Mouse (Mus musculus) MEL (cell line): ENCODE data around the gene B3gntl1. TPM values are rescaled to one million over a fixed set of nuclear protein-coding genes. Genes with fewer than 3 reads are reported as not detected.

ENCODE experiments used
- DNase-seq: peaks from one replicate; pipeline ENCODE4 v3.0.0; 2011; ENCODE audit warnings: low read depth, low spot score
- H3K27ac ChIP-seq: 2 replicates; pipeline ENCODE4 v1.5.1; 2012; ENCODE audit warnings: low read depth, mild to moderate bottlenecking, control low read depth, low read length, moderate library complexity; ENCODE audit not compliant: control insufficient read depth
- H3K27me3 ChIP-seq, 2 experiments: fragments of 150-350 bp in 1 of 2; sonication (generic) in 1 of 2; 2 replicates each; pipeline ENCODE4 v1.6.1; 2012; ENCODE audit warnings: low read length in 2 of 2, mild to moderate bottlenecking in 2 of 2, improper control_type of control experiment in 1 of 2, moderate library complexity in 1 of 2; ENCODE audit not compliant: insufficient read depth in 2 of 2, control insufficient read depth in 1 of 2
- H3K36me3 ChIP-seq, 2 experiments: 2 replicates each; pipeline ENCODE4 v1.6.1; 2012 to 2014; ENCODE audit warnings: low read length in 2 of 2, improper control_type of control experiment in 1 of 2, inconsistent platforms in 1 of 2, mild to moderate bottlenecking in 1 of 2; ENCODE audit not compliant: insufficient read depth in 2 of 2, control insufficient read depth in 1 of 2
- H3K4me1 ChIP-seq, 2 experiments: fragments of 150-350 bp in 1 of 2; sonication (generic) in 1 of 2; 2 replicates each; pipeline ENCODE4 v1.6.1; 2012; ENCODE audit warnings: low read length in 2 of 2, improper control_type of control experiment in 1 of 2, mild to moderate bottlenecking in 1 of 2; ENCODE audit not compliant: insufficient read depth in 2 of 2, control insufficient read depth in 1 of 2
- H3K4me3 ChIP-seq, 2 experiments: fragments of 150-350 bp in 1 of 2; sonication (generic) in 1 of 2; 2 replicates each; pipeline ENCODE4 v1.5.1; 2012; ENCODE audit warnings: low read depth in 2 of 2, low read length in 2 of 2, mild to moderate bottlenecking in 2 of 2, moderate library complexity in 2 of 2, control low read depth in 1 of 2, improper control_type of control experiment in 1 of 2; ENCODE audit not compliant: control insufficient read depth in 1 of 2, insufficient read depth in 1 of 2
- H3K79me2 ChIP-seq: 2 replicates; pipeline ENCODE4 v1.6.1; 2012; ENCODE audit warnings: mild to moderate bottlenecking, low read length, moderate library complexity; ENCODE audit not compliant: control insufficient read depth, poor library complexity, insufficient read depth
- H3K9ac ChIP-seq: 2 replicates; pipeline ENCODE4 v1.6.1; 2012; ENCODE audit warnings: low read depth, mild to moderate bottlenecking, control low read depth, low read length, moderate library complexity; ENCODE audit not compliant: control insufficient read depth, poor library complexity, severe bottlenecking
- H3K9me3 ChIP-seq: fragments of 150-350 bp; sonication (generic); replicated peaks from 2 replicates; pipeline ENCODE4 v1.6.1; 2012; ENCODE audit warnings: mild to moderate bottlenecking, low read length, improper control_type of control experiment, moderate library complexity; ENCODE audit not compliant: insufficient read depth
- BHLHE40 ChIP-seq: IDR thresholded peaks from 2 replicates; pipeline ENCODE4 v1.6.1; 2012; ENCODE audit warnings: low read depth, mild to moderate bottlenecking, inconsistent platforms, low read length, improper control_type of control experiment, borderline replicate concordance
- CHD2 ChIP-seq: IDR thresholded peaks from 2 replicates; pipeline ENCODE4 v1.6.1; 2011; ENCODE audit warnings: low read length, improper control_type of control experiment
- CTCF ChIP-seq, 3 experiments: IDR thresholded peaks in 2 of 3; conservative IDR thresholded peaks in 1 of 3; 2 replicates each; pipeline ENCODE4 v1.5.1; 2011 to 2012; ENCODE audit warnings: low read length in 3 of 3, low read depth in 2 of 3, mild to moderate bottlenecking in 2 of 3, improper control_type of control experiment in 1 of 3, inconsistent platforms in 1 of 3, mixed read lengths in 1 of 3, moderate library complexity in 1 of 3; ENCODE audit not compliant: control insufficient read depth in 1 of 3, insufficient read depth in 1 of 3, poor library complexity in 1 of 3, severe bottlenecking in 1 of 3
- E2F4 ChIP-seq: IDR thresholded peaks from 2 replicates; pipeline ENCODE4 v1.6.1; 2011; ENCODE audit warnings: low read depth, low read length, improper control_type of control experiment, borderline replicate concordance
- EP300 ChIP-seq, 2 experiments: IDR thresholded peaks; 2 replicates each; pipeline ENCODE4 v1.6.1; 2011; ENCODE audit warnings: improper control_type of control experiment in 2 of 2, low read length in 2 of 2, low read depth in 1 of 2, mild to moderate bottlenecking in 1 of 2
- GATA1 ChIP-seq: IDR thresholded peaks from 2 replicates; pipeline ENCODE4 v1.6.1; 2011; ENCODE audit warnings: low read depth, low read length, improper control_type of control experiment
- HCFC1 ChIP-seq: IDR thresholded peaks from 2 replicates; pipeline ENCODE4 v1.6.1; 2012; ENCODE audit warnings: low read depth, mild to moderate bottlenecking, inconsistent platforms, low read length, improper control_type of control experiment, moderate library complexity
- JUND ChIP-seq: IDR thresholded peaks from 2 replicates; pipeline ENCODE4 v1.6.1; 2011; ENCODE audit warnings: low read depth, mild to moderate bottlenecking, improper control_type of control experiment, low read length
- KAT2A ChIP-seq: conservative IDR thresholded peaks from 2 replicates; pipeline ENCODE4 v1.6.1; 2012; ENCODE audit warnings: low read depth, low read length, improper control_type of control experiment, inconsistent platforms
- MAFK ChIP-seq: IDR thresholded peaks from 2 replicates; pipeline ENCODE4 v1.6.1; 2011; ENCODE audit warnings: low read depth, mild to moderate bottlenecking, low read length, improper control_type of control experiment, borderline replicate concordance
- MAX ChIP-seq: IDR thresholded peaks from 2 replicates; pipeline ENCODE4 v1.6.1; 2011; ENCODE audit warnings: low read length, improper control_type of control experiment
- MEF2A ChIP-seq: IDR thresholded peaks from 2 replicates; pipeline ENCODE4 v1.6.1; 2014; ENCODE audit warnings: low read depth, mild to moderate bottlenecking, inconsistent platforms, low read length, improper control_type of control experiment; ENCODE audit not compliant: poor library complexity, insufficient replicate concordance, severe bottlenecking; ENCODE audit errors: extremely low read depth
- NELFE ChIP-seq: IDR thresholded peaks from 2 replicates; pipeline ENCODE4 v1.6.1; 2011; ENCODE audit warnings: low read depth, low read length, improper control_type of control experiment
- NRF1 ChIP-seq: IDR thresholded peaks from 2 replicates; pipeline ENCODE4 v1.6.1; 2014; ENCODE audit warnings: low read depth, mild to moderate bottlenecking, inconsistent platforms, low read length, improper control_type of control experiment, moderate library complexity; ENCODE audit not compliant: poor library complexity, insufficient read depth, severe bottlenecking
- POLR2A ChIP-seq, 2 experiments: IDR thresholded peaks; 2 replicates each; pipeline ENCODE4 v1.6.1; 2011 to 2012; ENCODE audit warnings: low read length in 2 of 2, mild to moderate bottlenecking in 2 of 2, control low read depth in 1 of 2, improper control_type of control experiment in 1 of 2, low read depth in 1 of 2, moderate library complexity in 1 of 2; ENCODE audit not compliant: control insufficient read depth in 1 of 2, insufficient read depth in 1 of 2, poor library complexity in 1 of 2
- POLR2AphosphoS2 ChIP-seq: IDR thresholded peaks from 2 replicates; pipeline ENCODE4 v1.6.1; 2011; ENCODE audit warnings: low read length, improper control_type of control experiment
- POLR2AphosphoS5 ChIP-seq: IDR thresholded peaks from 2 replicates; pipeline ENCODE4 v1.6.1; 2012; ENCODE audit warnings: low read depth, borderline replicate concordance, mild to moderate bottlenecking, inconsistent platforms, low read length, moderate library complexity, mixed read lengths
- RAD21 ChIP-seq: IDR thresholded peaks from 2 replicates; pipeline ENCODE4 v1.6.1; 2011; ENCODE audit warnings: mild to moderate bottlenecking, low read depth, low read length, improper control_type of control experiment
- RCOR1 ChIP-seq: IDR thresholded peaks from 2 replicates; pipeline ENCODE4 v1.6.1; 2012; ENCODE audit warnings: low read depth, mild to moderate bottlenecking, inconsistent platforms, low read length, improper control_type of control experiment
- SIN3A ChIP-seq: IDR thresholded peaks from 2 replicates; pipeline ENCODE4 v1.6.1; 2012; ENCODE audit warnings: low read length, improper control_type of control experiment, inconsistent platforms
- UBTF ChIP-seq: IDR thresholded peaks from 2 replicates; pipeline ENCODE4 v1.6.1; 2012; ENCODE audit warnings: low read depth, mild to moderate bottlenecking, inconsistent platforms, low read length, improper control_type of control experiment, moderate library complexity, borderline replicate concordance; ENCODE audit not compliant: insufficient read depth
- USF1 ChIP-seq: IDR thresholded peaks from 2 replicates; pipeline ENCODE4 v1.6.1; 2014; ENCODE audit warnings: low read depth, mild to moderate bottlenecking, inconsistent platforms, low read length, improper control_type of control experiment, moderate library complexity
- USF2 ChIP-seq, 2 experiments: IDR thresholded peaks; 2 replicates each; pipeline ENCODE4 v1.6.1; 2011 to 2012; ENCODE audit warnings: improper control_type of control experiment in 2 of 2, low read length in 2 of 2, borderline replicate concordance in 1 of 2, inconsistent platforms in 1 of 2, low read depth in 1 of 2, mild to moderate bottlenecking in 1 of 2; ENCODE audit not compliant: insufficient read depth in 1 of 2
- ZC3H11A ChIP-seq: IDR thresholded peaks from 2 replicates; pipeline ENCODE4 v1.6.1; 2012; ENCODE audit warnings: low read depth, mild to moderate bottlenecking, inconsistent platforms, low read length, improper control_type of control experiment
- ZKSCAN1 ChIP-seq: IDR thresholded peaks from 2 replicates; pipeline ENCODE4 v1.6.1; 2012; ENCODE audit warnings: low read depth, mild to moderate bottlenecking, inconsistent platforms, low read length, improper control_type of control experiment, moderate library complexity
- ZMIZ1 ChIP-seq: IDR thresholded peaks from 2 replicates; pipeline ENCODE4 v1.6.1; 2012; ENCODE audit warnings: low read depth, mild to moderate bottlenecking, inconsistent platforms, low read length, improper control_type of control experiment, moderate library complexity
- ZNF384 ChIP-seq: IDR thresholded peaks from 2 replicates; pipeline ENCODE4 v1.6.1; 2012; ENCODE audit warnings: low read depth, mild to moderate bottlenecking, inconsistent platforms, low read length, improper control_type of control experiment
- polyA plus RNA-seq, 2 experiments: library from polyadenylated mRNA; stranded (reverse) in 1 of 2; unstranded in 1 of 2; fragments of >175 nt in 1 of 2; fragments of >200 nt in 1 of 2; gene quantifications; 2 replicates each; pipeline versions ENCODE4 v1.2.1 to v1.2.4; 2012; ENCODE audit warnings: low replicate concordance in 2 of 2, low read depth in 1 of 2; ENCODE audit not compliant: insufficient read length in 2 of 2, insufficient read depth in 1 of 2, missing spikeins in 1 of 2
- total RNA-seq: library from RNA; depleted of rRNA; stranded (reverse); fragments of 300-350 nt; gene quantifications from 2 replicates; pipeline ENCODE4 v1.2.3, GENCODE M21; 2012

B3gntl1 gene
- total and polyA plus RNA-seq, 3 experiments: 4.7 to 5.6 TPM; not detected in 1

- Histone ChIP-seq H3K36me3 (no peaks in the 10 kb centered on the region), H3K27ac (no peak overlapping the region), H3K79me2 (no peaks in the 10 kb centered on the region), H3K27me3 (peaks cover 4 to 5% of the 10 kb centered on the region in 2 experiments)
- TF ChIP-seq HCFC1: no peak
- no peak for TF ChIP-seq JUND
- no peak for TF ChIP-seq MEF2A
- TF ChIP-seq ZMIZ1: no peak
- no peak for TF ChIP-seq ZC3H11A
- TF ChIP-seq CTCF (IDR thresholded peaks at IDR 0.05 in 2 of 3, conservative IDR thresholded peaks at IDR 0.05 in 1 of 3; ENCODE audit: control insufficient read depth in 1 of 3, insufficient read depth in 1 of 3, low read depth in 2 of 3, low read length in 3 of 3, poor library complexity in 1 of 3, severe bottlenecking in 1 of 3): no peak
- TF ChIP-seq BHLHE40: no peak
- TF ChIP-seq E2F4: no peak
- no peak for TF ChIP-seq UBTF
- TF ChIP-seq USF1: no peak
- TF ChIP-seq GATA1: no peak
- TF ChIP-seq EP300 (IDR thresholded peaks at IDR 0.05; ENCODE audit: low read depth in 1 of 2, low read length in 2 of 2): no peak
- no peak for TF ChIP-seq NRF1
- TF ChIP-seq NELFE: no peak
- TF ChIP-seq MAFK: no peak
- TF ChIP-seq CHD2: no peak
- TF ChIP-seq, all 39 proteins: peak for 0
- Histone ChIP-seq H3K4me1 (no peaks in the 10 kb centered on the region), H3K9ac (no peak overlapping the region), H3K4me3 (no peak overlapping the region), H3K9me3 (no peaks in the 10 kb centered on the region)
- no peak for DNase-seq
Observed at GRCm38 (mm10) chr11:121688024-121688423, 15.1 kb upstream of the B3gntl1 start.

GRCm38 (mm10) chr11:121686674-121687073, 13.7 kb upstream of the B3gntl1 start:
- Histone ChIP-seq H3K27ac (no peak overlapping the region), H3K9ac (no peak overlapping the region), H3K27me3 (peaks cover 1 to 4% of the 10 kb centered on the region in 2 experiments; a peak in 3 of 4 replicates), H3K79me2 (no peaks in the 10 kb centered on the region), H3K36me3 (no peaks in the 10 kb centered on the region), H3K4me1 (no peaks in the 10 kb centered on the region), H3K9me3 (no peaks in the 10 kb centered on the region), H3K4me3 (no peak overlapping the region)
- TF ChIP-seq KAT2A (no peak), POLR2AphosphoS5 (no peak), RCOR1 (no peak), RAD21 (no peak), SIN3A (no peak), ZKSCAN1 (no peak), USF2 (IDR thresholded peaks at IDR 0.05; ENCODE audit: borderline replicate concordance in 1 of 2, insufficient read depth in 1 of 2, low read depth in 1 of 2, low read length in 2 of 2) (no peak), USF1 (no peak), MAX (no peak), ZNF384 (no peak), POLR2AphosphoS2 (no peak), POLR2A (IDR thresholded peaks at IDR 0.05; ENCODE audit: control insufficient read depth in 1 of 2, insufficient read depth in 1 of 2, low read depth in 1 of 2, low read length in 2 of 2, poor library complexity in 1 of 2) (no peak), JUND (no peak)
- DNase-seq: no peak
